Mouse (Mus musculus): ENCODE data around the gene Fga. TPM values are rescaled to one million over a fixed set of nuclear protein-coding genes. Genes with fewer than 3 reads are reported as not detected.

The Fga gene
- polyA plus RNA-seq, 1 experiment from 2014 or later = 0.09 TPM

GRCm38 (mm10) chr3:83004801-83005200, 21.1 kb upstream of the Fga start:
- Histone ChIP-seq H3K9ac (replicated peaks) (no peak overlapping the region), H3K27me3 (no peaks in the 10 kb centered on the region), H3K27ac (no peak overlapping the region), H3K4me3 (replicated peaks) (no peak overlapping the region), H3K36me3 (no peaks in the 10 kb centered on the region), H3K4me2 (replicated peaks) (no peak overlapping the region), H3K4me1 (replicated peaks) (no peaks in the 10 kb centered on the region), H3K9me3 (no peaks in the 10 kb centered on the region)
- WGBS = 92% methylated on average over 7 of the region's 7 CpGs
- ATAC-seq = no peak

GRCm38 (mm10) chr3:83007557-83007956, 18.3 kb upstream of the Fga start, which contains the start of gene Fgg:
Gene Fgg, plus strand, starts transcription at chr3:83007724.
- WGBS = 61% methylated on average over 7 of the region's 7 CpGs
- Histone ChIP-seq H3K4me2 (replicated peaks) (no peak within 1 kb of the TSS), H3K27ac (no peak within 1 kb of the TSS), H3K27me3 (no peaks in the 10 kb centered on the region), H3K9ac (replicated peaks) (no peak within 1 kb of the TSS), H3K4me3 (replicated peaks) (no peak within 1 kb of the TSS), H3K4me1 (replicated peaks) (no peaks in the 10 kb centered on the region), H3K36me3 (no peaks in the 10 kb centered on the region), H3K9me3 (no peaks in the 10 kb centered on the region)
- ATAC-seq = no peak

GRCm38 (mm10) chr3:83010291-83010690, 15.6 kb upstream of the Fga start:
- ATAC-seq = no peak
- H3K9ac ChIP-seq (replicated peaks) = no peak overlapping the region
- 82% methylated on average over 11 of the region's 11 CpGs for WGBS
- H3K27me3 ChIP-seq = no peaks in the 10 kb centered on the region
- no peak overlapping the region for H3K27ac ChIP-seq
- no peaks in the 10 kb centered on the region for H3K9me3 ChIP-seq
- no peaks in the 10 kb centered on the region for H3K4me1 ChIP-seq (replicated peaks)
- H3K4me2 ChIP-seq (replicated peaks) = no peak overlapping the region
- H3K4me3 ChIP-seq (replicated peaks) = no peak overlapping the region
- H3K36me3 ChIP-seq = no peaks in the 10 kb centered on the region

DNA sequence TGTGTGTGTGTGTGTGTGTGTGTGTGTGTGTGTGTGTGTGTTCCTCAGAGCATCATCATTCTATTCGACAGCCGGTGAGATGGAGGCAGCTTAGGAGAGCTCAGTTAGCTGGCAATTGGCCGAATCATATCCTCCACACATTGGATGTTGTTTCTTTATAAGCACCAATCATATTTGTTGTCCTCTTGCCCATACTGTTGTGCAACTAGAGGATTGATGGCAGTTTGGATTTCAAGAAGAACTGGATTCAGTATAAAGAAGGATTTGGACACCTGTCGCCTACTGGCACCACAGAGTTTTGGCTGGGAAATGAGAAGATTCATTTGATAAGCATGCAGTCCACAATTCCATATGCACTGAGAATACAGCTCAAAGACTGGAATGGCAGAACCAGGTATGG, 14.7 kb upstream of the Fga start:
- Histone ChIP-seq H3K36me3 (no peaks in the 10 kb centered on the region), H3K9ac (replicated peaks) (no peak overlapping the region), H3K4me3 (replicated peaks) (no peak overlapping the region), H3K27ac (no peak overlapping the region), H3K4me2 (replicated peaks) (no peak overlapping the region), H3K9me3 (no peaks in the 10 kb centered on the region), H3K27me3 (no peaks in the 10 kb centered on the region), H3K4me1 (replicated peaks) (no peaks in the 10 kb centered on the region)
- ATAC-seq = no peak
- WGBS = 95% methylated on average over 4 of the region's 4 CpGs

- Histone ChIP-seq H3K4me1 (replicated peaks) (no peaks in the 10 kb centered on the region), H3K4me3 (replicated peaks) (no peak overlapping the region), H3K36me3 (no peaks in the 10 kb centered on the region), H3K27ac (no peak overlapping the region), H3K4me2 (replicated peaks) (no peak overlapping the region), H3K9me3 (no peaks in the 10 kb centered on the region), H3K27me3 (no peaks in the 10 kb centered on the region), H3K9ac (replicated peaks) (no peak overlapping the region)
- ATAC-seq = no peak
- 72% methylated on average over 4 of the region's 4 CpGs for WGBS
Observed at GRCm38 (mm10) chr3:83011565-83011964, 14.3 kb upstream of the Fga start.

GRCm38 (mm10) chr3:83012636-83013035, 13.2 kb upstream of the Fga start:
- H3K9ac ChIP-seq (replicated peaks) = no peak overlapping the region
- no peak overlapping the region for H3K4me2 ChIP-seq (replicated peaks)
- H3K36me3 ChIP-seq = no peaks in the 10 kb centered on the region
- H3K4me1 ChIP-seq (replicated peaks) = no peaks in the 10 kb centered on the region
- no peak overlapping the region for H3K27ac ChIP-seq
- H3K9me3 ChIP-seq = no peaks in the 10 kb centered on the region
- no peaks in the 10 kb centered on the region for H3K27me3 ChIP-seq
- WGBS = 94% methylated on average over 19 of the region's 19 CpGs
- no peak overlapping the region for H3K4me3 ChIP-seq (replicated peaks)
- ATAC-seq = no peak

DNA sequence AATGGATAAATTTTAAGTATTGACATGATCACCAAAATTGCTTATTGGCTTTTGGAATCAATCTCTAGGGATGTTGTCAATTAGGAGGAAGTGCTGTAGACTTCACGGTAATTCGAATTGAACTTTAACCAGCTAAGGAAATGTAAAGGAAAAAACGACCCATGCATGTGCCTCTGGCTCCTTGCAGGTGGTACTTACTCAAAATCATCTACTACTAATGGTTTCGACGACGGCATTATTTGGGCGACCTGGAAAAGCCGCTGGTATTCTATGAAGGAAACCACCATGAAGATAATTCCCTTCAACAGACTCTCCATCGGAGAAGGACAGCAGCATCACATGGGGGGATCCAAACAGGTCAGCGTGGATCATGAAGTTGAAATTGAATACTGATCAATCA, 11.9 kb upstream of the Fga start:
- no peak for ATAC-seq
- no peak overlapping the region for H3K27ac ChIP-seq
- no peaks in the 10 kb centered on the region for H3K9me3 ChIP-seq
- no peaks in the 10 kb centered on the region for H3K27me3 ChIP-seq
- H3K4me1 ChIP-seq (replicated peaks) = no peaks in the 10 kb centered on the region
- H3K36me3 ChIP-seq = no peaks in the 10 kb centered on the region
- H3K4me3 ChIP-seq (replicated peaks) = no peak overlapping the region
- no peak overlapping the region for H3K4me2 ChIP-seq (replicated peaks)
- H3K9ac ChIP-seq (replicated peaks) = no peak overlapping the region
- 92% methylated on average over 10 of the region's 10 CpGs for WGBS

DNA sequence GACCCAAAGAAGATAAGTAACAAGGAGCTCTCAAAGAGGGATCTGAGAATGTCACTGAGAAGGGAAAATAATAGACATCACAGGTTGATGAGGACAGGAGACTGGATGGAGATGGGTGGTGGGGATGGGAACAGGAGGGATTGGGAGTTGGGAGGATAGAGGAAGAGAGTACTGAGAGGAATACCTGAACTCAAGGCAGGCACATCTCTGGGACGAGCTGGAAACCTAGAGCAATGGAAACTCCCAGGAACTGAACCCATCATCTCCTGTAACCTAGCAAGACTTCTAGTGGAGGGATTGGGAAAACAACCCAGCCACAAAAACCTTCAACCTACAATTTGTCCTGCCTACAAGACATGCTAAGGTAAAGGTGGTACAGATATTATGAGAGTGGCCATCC, 9.6 kb upstream of the Fga start:
- WGBS = 67% methylated on average over 1 of the region's 1 CpGs
- H3K27ac ChIP-seq = no peak overlapping the region
- no peaks in the 10 kb centered on the region for H3K4me1 ChIP-seq (replicated peaks)

DNA sequence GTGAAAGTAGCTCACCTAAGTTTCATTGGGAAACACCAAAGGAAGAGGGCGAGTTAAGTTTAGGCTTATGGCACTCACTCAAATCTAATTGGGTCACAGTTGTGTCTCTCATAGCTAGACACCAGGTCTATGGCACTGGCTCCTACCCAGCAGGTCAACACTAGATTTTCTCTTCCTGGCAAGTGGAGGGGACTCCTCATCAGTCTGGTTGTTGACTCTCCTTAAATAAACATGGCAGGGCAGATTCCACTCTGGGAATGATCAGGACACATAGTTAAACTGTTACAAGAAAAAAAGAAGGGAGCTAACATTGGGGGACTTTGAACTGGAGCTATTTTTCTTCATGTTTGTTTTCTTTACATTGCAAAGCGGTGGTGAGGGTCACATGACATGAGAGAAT, 5.5 kb upstream of the Fga start:
- Histone ChIP-seq H3K4me1 (replicated peaks) (no peaks in the 10 kb centered on the region), H3K9ac (replicated peaks) (no peak overlapping the region), H3K27ac (no peak overlapping the region), H3K4me3 (replicated peaks) (no peak overlapping the region), H3K36me3 (no peaks in the 10 kb centered on the region), H3K9me3 (no peaks in the 10 kb centered on the region), H3K27me3 (no peaks in the 10 kb centered on the region), H3K4me2 (replicated peaks) (no peak overlapping the region)
- ATAC-seq = no peak
- 85% methylated on average over 2 of the region's 2 CpGs for WGBS

More for the DNA sequence above, 9.6 kb upstream of the Fga start:
- no peaks in the 10 kb centered on the region for H3K36me3 ChIP-seq
- no peak for ATAC-seq
- no peak overlapping the region for H3K4me3 ChIP-seq (replicated peaks)
- no peak overlapping the region for H3K4me2 ChIP-seq (replicated peaks)
- H3K9ac ChIP-seq (replicated peaks) = no peak overlapping the region
- H3K9me3 ChIP-seq = no peaks in the 10 kb centered on the region
- no peaks in the 10 kb centered on the region for H3K27me3 ChIP-seq

- no peaks in the 10 kb centered on the region for H3K9me3 ChIP-seq
- H3K4me3 ChIP-seq (replicated peaks) = no peak overlapping the region
- H3K27me3 ChIP-seq = no peaks in the 10 kb centered on the region
- H3K27ac ChIP-seq = no peak overlapping the region
- no peak overlapping the region for H3K4me2 ChIP-seq (replicated peaks)
- H3K36me3 ChIP-seq = no peaks in the 10 kb centered on the region
- no peak for ATAC-seq
- H3K9ac ChIP-seq (replicated peaks) = no peak overlapping the region
- 94% methylated on average over 5 of the region's 5 CpGs for WGBS
- no peaks in the 10 kb centered on the region for H3K4me1 ChIP-seq (replicated peaks)
Observed at GRCm38 (mm10) chr3:83021176-83021575, 4.7 kb upstream of the Fga start.

- no peak for ATAC-seq
- Histone ChIP-seq H3K4me2 (replicated peaks) (no peak overlapping the region), H3K36me3 (no peaks in the 10 kb centered on the region), H3K4me3 (replicated peaks) (no peak overlapping the region), H3K27ac (no peak overlapping the region), H3K4me1 (replicated peaks) (no peaks in the 10 kb centered on the region), H3K9ac (replicated peaks) (no peak overlapping the region), H3K9me3 (no peaks in the 10 kb centered on the region), H3K27me3 (no peaks in the 10 kb centered on the region)
- 68% methylated on average over 6 of the region's 6 CpGs for WGBS
Observed at GRCm38 (mm10) chr3:83025036-83025435, 840 bp upstream of the Fga start.

GRCm38 (mm10) chr3:83027546-83028251, 1.8 kb downstream of the Fga start:
- Histone ChIP-seq H3K4me1 (replicated peaks) (no peaks in the 10 kb centered on the region), H3K4me2 (replicated peaks) (no peak overlapping the region), H3K36me3 (no peaks in the 10 kb centered on the region), H3K9me3 (no peaks in the 10 kb centered on the region), H3K4me3 (replicated peaks) (no peak overlapping the region), H3K9ac (replicated peaks) (no peak overlapping the region), H3K27me3 (no peaks in the 10 kb centered on the region), H3K27ac (no peak overlapping the region)
- no peak for ATAC-seq
- 94% methylated on average over 9 of the region's 9 CpGs for WGBS

DNA sequence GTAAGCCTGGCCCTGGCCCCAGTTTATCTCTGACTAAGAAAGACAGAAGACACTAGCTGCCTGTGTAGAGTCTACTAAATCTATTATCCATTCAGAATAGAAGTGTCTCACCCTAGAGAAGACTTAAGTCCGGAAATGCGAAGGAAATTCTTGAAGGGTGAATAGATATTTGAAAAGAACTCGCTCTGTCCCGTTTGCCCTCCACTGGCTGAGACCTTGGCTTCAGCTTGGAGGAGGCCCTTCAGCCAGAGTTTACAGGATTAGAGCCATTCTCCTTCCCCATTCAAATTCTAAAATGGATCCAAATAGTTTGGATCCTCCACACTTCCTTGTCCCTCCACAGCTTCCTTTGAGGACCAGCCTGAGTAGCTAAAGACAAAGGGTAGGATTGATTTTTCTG, 4.5 kb downstream of the Fga start:
- Histone ChIP-seq H3K36me3 (no peaks in the 10 kb centered on the region), H3K4me2 (replicated peaks) (no peak overlapping the region), H3K4me3 (replicated peaks) (no peak overlapping the region), H3K9me3 (no peaks in the 10 kb centered on the region), H3K27me3 (no peaks in the 10 kb centered on the region), H3K27ac (no peak overlapping the region), H3K4me1 (replicated peaks) (no peaks in the 10 kb centered on the region), H3K9ac (replicated peaks) (no peak overlapping the region)
- ATAC-seq = no peak
- 79% methylated on average over 4 of the region's 4 CpGs for WGBS
